Mouse (Mus musculus): ENCODE measurements around the gene Engase. TPM values are rescaled to one million over a fixed set of nuclear protein-coding genes. Genes with fewer than 3 reads are reported as not detected.
A peak's percentile ranks its signal among the peaks of the same experiment; 100 is the strongest.

The Engase gene
- total and polyA plus RNA-seq, 2 experiments from 2014 or later: 5.3 to 13.6 TPM

DNA sequence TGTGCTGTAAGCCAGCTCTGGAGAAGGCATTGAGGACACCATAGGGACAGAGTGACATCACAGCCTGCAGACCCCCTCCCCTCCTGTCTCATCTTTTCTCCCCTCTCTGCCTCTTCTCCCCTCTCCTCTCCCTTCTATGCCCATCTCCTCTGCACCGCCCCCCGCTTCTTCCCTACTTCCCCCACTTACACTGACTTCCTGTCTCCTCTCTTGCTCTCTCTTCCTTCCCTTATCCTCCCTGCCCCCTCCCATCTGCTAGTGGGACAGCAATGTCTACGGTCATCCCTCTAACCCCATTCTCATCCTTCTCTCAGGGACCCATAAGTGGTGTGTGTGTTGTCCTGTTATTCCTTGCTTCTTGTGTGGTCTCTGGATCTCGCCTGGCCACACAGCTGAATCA is 17.1 kb upstream of the Engase start:
- no peak for DNase-seq (ENCODE audit: low spot score)
- WGBS: 84% methylated on average over 4 of the region's 4 CpGs
- Histone ChIP-seq H3K27me3 (ENCODE audit: insufficient read depth, low read length) (no peaks in the 10 kb centered on the region), H3K27ac (ENCODE audit: low read depth, low read length) (no peak overlapping the region), H3K9me3 (ENCODE audit: low read length) (no peaks in the 10 kb centered on the region), H3K36me3 (ENCODE audit: insufficient read depth, low read length) (no peaks in the 10 kb centered on the region), H3K9ac (replicated peaks; ENCODE audit: low read length, poor library complexity, severe bottlenecking) (no peak overlapping the region), H3K4me2 (ENCODE audit: low read depth, low read length, poor library complexity, severe bottlenecking) (no peak overlapping the region), H3K4me3 (ENCODE audit: low read depth, low read length) (no peak overlapping the region), H3K4me1 (ENCODE audit: insufficient read depth, low read length) (no peaks in the 10 kb centered on the region; the same call in 1 of the 2 replicates)
- TF ChIP-seq CTCF (IDR thresholded peaks at IDR 0.05): no peak
- ATAC-seq (ENCODE audit: low FRiP score): no peak

DNA sequence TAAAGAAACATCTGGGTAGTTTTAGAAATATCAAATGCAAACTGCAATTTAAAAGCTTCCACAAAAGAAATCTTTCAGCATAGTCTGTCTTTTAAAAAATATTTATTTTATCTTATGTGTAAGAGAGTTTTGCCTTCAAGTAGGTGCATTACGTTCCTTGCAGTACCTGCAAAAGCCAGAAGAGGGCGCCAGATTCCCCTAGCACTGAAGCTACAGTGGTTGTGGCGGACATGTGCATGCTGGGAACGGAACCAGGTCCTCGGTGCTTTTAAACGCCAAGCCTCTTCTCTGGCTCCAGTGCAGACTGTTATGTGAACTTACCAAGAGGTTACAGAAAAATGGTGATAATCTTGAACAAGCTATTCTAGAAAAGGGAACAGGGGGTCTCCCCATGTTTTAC is 16.3 kb upstream of the Engase start:
- peak; percentile 69 for TF ChIP-seq CTCF (IDR thresholded peaks at IDR 0.05)
- H3K36me3 ChIP-seq (ENCODE audit: insufficient read depth, low read length): no peaks in the 10 kb centered on the region
- ATAC-seq (ENCODE audit: low FRiP score) (no peak), DNase-seq (ENCODE audit: low spot score) (no peak)
- H3K4me2 ChIP-seq (ENCODE audit: low read depth, low read length, poor library complexity, severe bottlenecking): no peak overlapping the region
- H3K27me3 ChIP-seq (ENCODE audit: insufficient read depth, low read length): no peaks in the 10 kb centered on the region
- H3K9ac ChIP-seq (replicated peaks; ENCODE audit: low read length, poor library complexity, severe bottlenecking): no peak overlapping the region
- H3K9me3 ChIP-seq (ENCODE audit: low read length): no peaks in the 10 kb centered on the region
- H3K27ac ChIP-seq (ENCODE audit: low read depth, low read length): no peak overlapping the region
- no peak overlapping the region for H3K4me3 ChIP-seq (ENCODE audit: low read depth, low read length)
- no peaks in the 10 kb centered on the region; the same call in 1 of the 2 replicates for H3K4me1 ChIP-seq (ENCODE audit: insufficient read depth, low read length)
- 59% methylated on average over 6 of the region's 6 CpGs for WGBS

- H3K9me3 ChIP-seq (ENCODE audit: low read length): no peaks in the 10 kb centered on the region
- no peak overlapping the region for H3K4me3 ChIP-seq (ENCODE audit: low read depth, low read length)
- no peaks in the 10 kb centered on the region for H3K36me3 ChIP-seq (ENCODE audit: insufficient read depth, low read length)
- no peaks in the 10 kb centered on the region for H3K27me3 ChIP-seq (ENCODE audit: insufficient read depth, low read length)
- H3K27ac ChIP-seq (ENCODE audit: low read depth, low read length): no peak overlapping the region
- H3K4me1 ChIP-seq (ENCODE audit: insufficient read depth, low read length): no peaks in the 10 kb centered on the region
- DNase-seq (ENCODE audit: low spot score) (no peak), ATAC-seq (ENCODE audit: low FRiP score) (no peak)
- no peak overlapping the region for H3K9ac ChIP-seq (replicated peaks; ENCODE audit: low read length, poor library complexity, severe bottlenecking)
- no peak for TF ChIP-seq CTCF (IDR thresholded peaks at IDR 0.05)
- WGBS: 35% methylated on average over 10 of the region's 11 CpGs
- H3K4me2 ChIP-seq (ENCODE audit: low read depth, low read length, poor library complexity, severe bottlenecking): no peak overlapping the region
Measured at GRCm38 (mm10) chr11:118467441-118468035, 9.1 kb upstream of the Engase start.

DNA sequence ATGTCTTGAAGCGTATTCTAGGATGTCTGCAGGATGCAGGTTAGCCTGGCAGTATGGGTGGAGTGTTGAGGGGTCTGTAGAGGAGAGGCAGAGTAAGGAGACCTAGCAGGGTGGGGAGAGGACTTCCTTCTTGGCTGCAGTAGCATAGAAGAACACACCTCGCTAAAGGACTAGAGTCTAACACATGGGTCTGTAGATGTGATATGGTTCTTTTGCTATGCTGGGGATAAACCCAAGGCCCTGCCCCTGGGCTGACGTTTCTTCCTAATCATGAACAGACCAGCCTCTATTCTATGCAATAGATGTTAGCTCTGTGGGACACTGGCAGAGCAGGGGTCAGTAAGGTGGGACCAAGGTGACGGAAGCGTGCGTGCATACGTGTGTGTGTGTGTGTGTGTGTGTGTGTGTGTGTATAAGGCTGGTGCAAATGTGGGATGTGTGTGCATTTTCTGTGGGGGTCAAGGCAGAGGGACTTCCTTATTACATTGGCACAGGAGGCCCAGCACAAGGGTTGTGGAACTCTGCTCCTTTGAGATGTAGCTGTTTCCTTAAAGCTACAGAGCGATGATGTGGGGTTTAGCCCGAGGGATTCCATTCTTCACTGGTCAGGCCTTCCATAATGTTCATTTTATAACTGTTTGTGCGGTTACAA is 7.0 kb upstream of the Engase start:
- H3K4me2 ChIP-seq (ENCODE audit: low read depth, low read length, poor library complexity, severe bottlenecking): no peak overlapping the region
- no peaks in the 10 kb centered on the region for H3K9me3 ChIP-seq (ENCODE audit: low read length)
- H3K36me3 ChIP-seq (ENCODE audit: insufficient read depth, low read length): no peaks in the 10 kb centered on the region
- DNase-seq (ENCODE audit: low spot score) (no peak), ATAC-seq (ENCODE audit: low FRiP score) (no peak)
- no peak overlapping the region for H3K9ac ChIP-seq (replicated peaks; ENCODE audit: low read length, poor library complexity, severe bottlenecking)
- H3K27me3 ChIP-seq (ENCODE audit: insufficient read depth, low read length): no peaks in the 10 kb centered on the region
- 86% methylated on average over 10 of the region's 10 CpGs for WGBS
- no peak overlapping the region for H3K4me3 ChIP-seq (ENCODE audit: low read depth, low read length)
- TF ChIP-seq CTCF (IDR thresholded peaks at IDR 0.05): no peak
- H3K27ac ChIP-seq (ENCODE audit: low read depth, low read length): no peak overlapping the region
- no peaks in the 10 kb centered on the region for H3K4me1 ChIP-seq (ENCODE audit: insufficient read depth, low read length)

DNA sequence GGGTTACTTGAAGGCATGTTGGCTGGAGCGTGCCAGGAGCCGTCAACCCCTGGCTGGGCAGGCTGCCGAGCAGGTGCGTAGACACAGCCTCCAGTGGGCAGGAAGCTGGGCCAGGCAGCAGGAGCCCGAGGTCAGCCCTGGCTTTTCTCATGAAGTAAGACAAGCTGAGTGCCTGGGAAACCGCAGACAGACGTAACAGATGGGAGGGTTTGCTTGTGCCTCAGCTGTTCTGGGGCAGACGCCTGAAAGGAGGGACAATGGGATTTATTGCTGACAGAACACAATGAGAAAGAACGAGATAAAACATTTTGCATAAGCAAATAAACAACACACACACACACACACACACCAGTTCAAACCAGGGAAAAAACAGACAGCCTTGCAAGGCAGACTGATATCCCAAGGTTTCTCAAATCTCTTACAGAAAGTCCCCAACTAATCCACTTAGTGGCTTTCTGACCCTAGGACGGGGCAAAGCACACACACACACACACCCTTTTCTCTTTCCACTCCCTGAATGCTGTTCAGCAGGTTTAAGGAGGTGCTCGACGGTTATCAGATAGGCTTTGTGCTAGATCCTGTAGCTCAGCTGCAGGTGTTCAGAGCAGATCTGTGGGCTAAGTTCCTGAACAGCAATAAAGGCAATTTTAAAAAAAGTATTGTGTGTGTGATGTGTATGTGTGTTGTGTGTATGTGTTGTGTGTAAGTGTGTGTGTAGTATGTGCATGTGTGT is 6.2 kb upstream of the Engase start:
- ATAC-seq (ENCODE audit: low FRiP score) (no peak), DNase-seq (ENCODE audit: low spot score) (peak; percentile 53)
- Histone ChIP-seq H3K27me3 (ENCODE audit: insufficient read depth, low read length) (no peaks in the 10 kb centered on the region), H3K4me2 (ENCODE audit: low read depth, low read length, poor library complexity, severe bottlenecking) (no peak overlapping the region), H3K4me3 (ENCODE audit: low read depth, low read length) (no peak overlapping the region), H3K9ac (replicated peaks; ENCODE audit: low read length, poor library complexity, severe bottlenecking) (no peak overlapping the region), H3K9me3 (ENCODE audit: low read length) (no peaks in the 10 kb centered on the region), H3K36me3 (ENCODE audit: insufficient read depth, low read length) (no peaks in the 10 kb centered on the region), H3K27ac (ENCODE audit: low read depth, low read length) (no peak overlapping the region), H3K4me1 (ENCODE audit: insufficient read depth, low read length) (no peaks in the 10 kb centered on the region)
- TF ChIP-seq CTCF (IDR thresholded peaks at IDR 0.05): no peak
- 22% methylated on average over 12 of the region's 12 CpGs for WGBS

DNA sequence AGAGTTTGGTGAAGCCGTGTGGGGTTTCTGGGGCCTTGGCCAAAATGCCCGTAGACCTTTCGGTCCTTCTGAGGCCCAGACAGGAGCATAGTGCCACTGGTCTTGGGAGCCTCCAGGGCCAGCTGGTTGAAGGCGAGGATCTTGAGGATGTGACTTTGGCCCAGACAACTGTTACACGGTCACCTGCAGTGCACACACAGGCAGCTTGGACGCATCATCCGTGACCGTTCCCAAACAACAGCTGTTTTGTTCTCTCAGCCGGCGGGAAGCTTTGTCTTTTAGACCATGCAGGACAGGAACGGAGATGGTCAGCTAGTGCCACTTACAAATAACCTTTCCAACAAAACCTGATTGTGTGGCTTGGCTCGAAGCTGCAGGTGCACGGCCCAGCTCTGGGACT is 5.0 kb upstream of the Engase start:
- no peaks in the 10 kb centered on the region for H3K27me3 ChIP-seq (ENCODE audit: insufficient read depth, low read length)
- no peak for TF ChIP-seq CTCF (IDR thresholded peaks at IDR 0.05)
- H3K36me3 ChIP-seq (ENCODE audit: insufficient read depth, low read length): no peaks in the 10 kb centered on the region
- ATAC-seq (ENCODE audit: low FRiP score) (no peak), DNase-seq (ENCODE audit: low spot score) (no peak)
- no peak overlapping the region for H3K9ac ChIP-seq (replicated peaks; ENCODE audit: low read length, poor library complexity, severe bottlenecking)
- WGBS: 65% methylated on average over 13 of the region's 13 CpGs
- no peaks in the 10 kb centered on the region for H3K4me1 ChIP-seq (ENCODE audit: insufficient read depth, low read length)
- H3K4me2 ChIP-seq (ENCODE audit: low read depth, low read length, poor library complexity, severe bottlenecking): no peak overlapping the region
- no peak overlapping the region for H3K4me3 ChIP-seq (ENCODE audit: low read depth, low read length)
- no peak overlapping the region for H3K27ac ChIP-seq (ENCODE audit: low read depth, low read length)
- H3K9me3 ChIP-seq (ENCODE audit: low read length): no peaks in the 10 kb centered on the region
